Mouse (Mus musculus): ENCODE measurements around the gene Rusc2.

GRCm38 (mm10) chr4:43426487-43426886 lies 44.7 kb downstream of the Rusc2 start:
- TF ChIP-seq POLR2A (IDR thresholded peaks at IDR 0.05; ENCODE audit: control insufficient read depth, low read depth, low read length) = no peak
- no peak for TF ChIP-seq CTCF (IDR thresholded peaks at IDR 0.05; ENCODE audit: control insufficient read depth, insufficient read depth, insufficient replicate concordance, low read depth, low read length)
